Mouse (Mus musculus) lung, embryonic 16.5 days (tissue): ENCODE results near the gene Actn2. TPM values are rescaled to one million over a fixed set of nuclear protein-coding genes. Genes with fewer than 3 reads are reported as not detected.
A peak's percentile ranks its signal among the peaks of the same experiment; 100 is the strongest.

Source experiments
- ATAC-seq: fragments of 200-750 bp; cut with Nextera tagmentation; 2 replicates; pipeline ENCODE4 v1.8.0; 2017; ENCODE audit warnings: low read depth, mild to moderate bottlenecking, moderate library complexity
- H3K27ac ChIP-seq: fragments of 300-500 bp; sonication (generic); 2 replicates; pipeline ENCODE4 v1.5.1; 2014; ENCODE audit warnings: mild to moderate bottlenecking, control low read depth, low read length
- H3K27me3 ChIP-seq: fragments of 300-500 bp; sonication (generic); 2 replicates; pipeline ENCODE4 v1.6.1; 2014; ENCODE audit warnings: low read depth, low read length, mixed read lengths; ENCODE audit not compliant: control insufficient read depth, insufficient read depth
- H3K36me3 ChIP-seq: fragments of 300-500 bp; sonication (generic); 2 replicates; pipeline ENCODE4 v1.6.1; 2014; ENCODE audit warnings: low read length; ENCODE audit not compliant: control insufficient read depth, insufficient read depth
- H3K4me1 ChIP-seq: fragments of 300-500 bp; sonication (generic); replicated peaks from 2 replicates; pipeline ENCODE4 v1.6.1; 2014; ENCODE audit warnings: low read length, mixed read lengths; ENCODE audit not compliant: control insufficient read depth, insufficient read depth
- H3K4me2 ChIP-seq: fragments of 300-500 bp; sonication (generic); 2 replicates; pipeline ENCODE4 v1.6.1; 2014; ENCODE audit warnings: low read depth, low read length, control low read depth
- H3K4me3 ChIP-seq: fragments of 300-500 bp; sonication (generic); 2 replicates; pipeline ENCODE4 v1.5.1; 2014; ENCODE audit warnings: mild to moderate bottlenecking, low read length, control low read depth
- H3K9ac ChIP-seq: fragments of 300-500 bp; sonication (generic); 2 replicates; pipeline ENCODE4 v1.6.1; 2014; ENCODE audit warnings: low read length, control low read depth
- H3K9me3 ChIP-seq: fragments of 300-500 bp; sonication (generic); 2 replicates; pipeline ENCODE4 v1.6.1; 2016; ENCODE audit warnings: low read length; ENCODE audit not compliant: control insufficient read depth
- WGBS: fragments of 180-500 bp; shearing (Covaris S2); extraction: QIAGEN DNeasy Blood & Tissue Kit; methylation state at CpG from one replicate; pipeline ENCODE4 v1.1.7; 2014; 5-methylcytosine and 5-hydroxymethylcytosine counted together
- polyA plus RNA-seq: library from polyadenylated mRNA; unstranded; fragments of >200 nt; fragmentation: Nextera tagmentation; extraction: Ambion mirVana; gene quantifications from 2 replicates; pipeline ENCODE4 v1.2.1, GENCODE M21; 2015

Actn2 gene
- polyA plus RNA-seq, 1 experiment from 2014 or later, result 42.4 TPM

- Histone ChIP-seq H3K9me3 (no peaks in the 10 kb centered on the region), H3K4me1 (0 out of 2 replicates have a peak, but pooled peaks cover 4% of the 10 kb centered on the region), H3K9ac (no peak overlapping the region), H3K4me3 (no peak overlapping the region), H3K27ac (no peak overlapping the region), H3K36me3 (no peaks in the 10 kb centered on the region), H3K4me2 (no peak overlapping the region), H3K27me3 (no peaks in the 10 kb centered on the region)
- ATAC-seq, result no peak
- 86% methylated on average over 8 of the region's 8 CpGs for WGBS
These were observed 32.1 kb downstream of the Actn2 start for GRCm38 (mm10) chr13:12308473-12308872.

- no peaks in the 10 kb centered on the region for H3K9me3 ChIP-seq
- no peaks in the 10 kb centered on the region for H3K36me3 ChIP-seq
- H3K27ac ChIP-seq, result no peak overlapping the region
- ATAC-seq, result no peak
- no peaks in the 10 kb centered on the region for H3K27me3 ChIP-seq
- no peak overlapping the region for H3K4me3 ChIP-seq
- no peak overlapping the region for H3K9ac ChIP-seq
- no peak overlapping the region for H3K4me2 ChIP-seq
- 0 out of 2 replicates have a peak, but pooled peaks cover 4% of the 10 kb centered on the region for H3K4me1 ChIP-seq
- WGBS, result 60% methylated on average over 4 of the region's 4 CpGs
These were observed 33.3 kb downstream of the Actn2 start for GRCm38 (mm10) chr13:12307286-12307685.

DNA sequence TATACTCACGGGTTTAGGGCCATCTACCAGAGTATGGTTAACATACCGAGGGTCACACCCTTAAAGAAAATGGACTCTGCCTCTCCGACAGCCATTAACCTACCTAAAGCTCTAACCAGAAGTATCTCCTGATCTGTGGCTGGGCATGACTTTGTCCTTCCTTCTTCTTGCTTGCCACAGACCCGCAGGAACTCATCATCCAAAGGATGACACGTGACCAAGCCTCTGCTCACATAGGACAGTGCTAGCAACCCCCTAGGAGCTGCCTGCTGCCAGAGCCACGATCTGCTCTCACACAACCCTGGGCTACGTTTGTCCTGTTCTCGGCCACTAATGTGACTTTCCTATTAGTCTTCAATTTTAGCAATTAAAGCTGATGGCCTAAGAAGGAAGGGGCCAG lies 35.0 kb downstream of the Actn2 start:
- 80% methylated on average over 8 of the region's 8 CpGs for WGBS
- no peak for ATAC-seq
- H3K4me3 ChIP-seq, result no peak overlapping the region
- H3K4me2 ChIP-seq, result no peak overlapping the region
- no peaks in the 10 kb centered on the region for H3K9me3 ChIP-seq
- no peaks in the 10 kb centered on the region for H3K4me1 ChIP-seq
- H3K27ac ChIP-seq, result no peak overlapping the region
- H3K9ac ChIP-seq, result no peak overlapping the region
- H3K36me3 ChIP-seq, result no peaks in the 10 kb centered on the region
- H3K27me3 ChIP-seq, result no peaks in the 10 kb centered on the region

- no peak overlapping the region for H3K4me3 ChIP-seq
- WGBS, result 88% methylated on average over 5 of the region's 5 CpGs
- no peaks in the 10 kb centered on the region for H3K27me3 ChIP-seq
- no peaks in the 10 kb centered on the region for H3K4me1 ChIP-seq
- no peak overlapping the region for H3K27ac ChIP-seq
- no peak overlapping the region for H3K4me2 ChIP-seq
- no peak for ATAC-seq
- no peaks in the 10 kb centered on the region for H3K36me3 ChIP-seq
- no peak overlapping the region for H3K9ac ChIP-seq
- no peaks in the 10 kb centered on the region for H3K9me3 ChIP-seq
These were observed 35.6 kb downstream of the Actn2 start for GRCm38 (mm10) chr13:12304991-12305390.

GRCm38 (mm10) chr13:12297777-12298176 lies 42.8 kb downstream of the Actn2 start:
- 60% methylated on average over 6 of the region's 6 CpGs for WGBS

DNA sequence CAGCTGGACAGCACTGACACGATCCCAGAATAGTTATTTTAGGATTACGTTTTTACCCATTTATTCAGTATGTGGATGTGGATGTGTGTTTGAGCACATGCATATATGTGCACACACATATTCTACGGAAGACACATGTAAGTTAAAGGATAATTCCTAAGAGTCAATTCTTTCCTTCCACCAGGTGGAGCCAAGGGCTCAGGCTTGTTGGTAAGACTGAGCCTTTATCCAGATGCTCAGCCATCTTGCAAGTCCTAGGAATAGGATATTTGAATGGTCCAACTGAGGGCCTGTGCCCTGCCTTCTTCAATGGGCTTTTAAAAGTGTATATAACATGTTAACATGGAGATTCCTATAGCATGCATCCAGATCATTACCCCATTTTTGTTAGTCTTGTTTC lies 43.9 kb downstream of the Actn2 start:
- ATAC-seq, result no peak
- no peak overlapping the region for H3K9ac ChIP-seq

More at GRCm38 (mm10) chr13:12297777-12298176, 42.8 kb downstream of the Actn2 start:
- no peak overlapping the region for H3K4me3 ChIP-seq
- no peaks in the 10 kb centered on the region for H3K27me3 ChIP-seq
- no peak overlapping the region for H3K4me2 ChIP-seq
- 0 out of 2 replicates have a peak, but pooled peaks cover 4% of the 10 kb centered on the region for H3K4me1 ChIP-seq
- H3K9me3 ChIP-seq, result no peaks in the 10 kb centered on the region
- H3K27ac ChIP-seq, result no peak overlapping the region
- no peak for ATAC-seq
- no peaks in the 10 kb centered on the region for H3K36me3 ChIP-seq
- no peak overlapping the region for H3K9ac ChIP-seq

GRCm38 (mm10) chr13:12293810-12294209 lies 46.8 kb downstream of the Actn2 start:
- no peak overlapping the region for H3K4me3 ChIP-seq
- H3K27me3 ChIP-seq, result no peaks in the 10 kb centered on the region
- 73% methylated on average over 7 of the region's 7 CpGs for WGBS
- no peaks in the 10 kb centered on the region for H3K9me3 ChIP-seq
- H3K36me3 ChIP-seq, result no peaks in the 10 kb centered on the region
- H3K27ac ChIP-seq, result no peak overlapping the region
- H3K4me1 ChIP-seq, result 0 out of 2 replicates have a peak, but pooled peaks cover 4% of the 10 kb centered on the region
- H3K4me2 ChIP-seq, result no peak overlapping the region
- peak; percentile 53; the same call in 1 of the 2 replicates for ATAC-seq
- H3K9ac ChIP-seq, result no peak overlapping the region

More for the DNA sequence above, 43.9 kb downstream of the Actn2 start:
- Histone ChIP-seq H3K9me3 (no peaks in the 10 kb centered on the region), H3K4me1 (0 out of 2 replicates have a peak, but pooled peaks cover 4% of the 10 kb centered on the region), H3K27ac (no peak overlapping the region), H3K4me2 (no peak overlapping the region), H3K4me3 (no peak overlapping the region), H3K36me3 (no peaks in the 10 kb centered on the region), H3K27me3 (no peaks in the 10 kb centered on the region)
- WGBS, result 76% methylated on average over 3 of the region's 3 CpGs

- 0 out of 2 replicates have a peak, but pooled peaks cover 4% of the 10 kb centered on the region for H3K4me1 ChIP-seq
- no peak overlapping the region for H3K4me3 ChIP-seq
- no peaks in the 10 kb centered on the region for H3K27me3 ChIP-seq
- no peaks in the 10 kb centered on the region for H3K36me3 ChIP-seq
- H3K9me3 ChIP-seq, result no peaks in the 10 kb centered on the region
- WGBS, result 87% methylated on average over 7 of the region's 7 CpGs
- no peak overlapping the region for H3K4me2 ChIP-seq
- no peak overlapping the region for H3K9ac ChIP-seq
- ATAC-seq, result no peak
- H3K27ac ChIP-seq, result no peak overlapping the region
These were observed 49.9 kb downstream of the Actn2 start for GRCm38 (mm10) chr13:12290700-12291099.

DNA sequence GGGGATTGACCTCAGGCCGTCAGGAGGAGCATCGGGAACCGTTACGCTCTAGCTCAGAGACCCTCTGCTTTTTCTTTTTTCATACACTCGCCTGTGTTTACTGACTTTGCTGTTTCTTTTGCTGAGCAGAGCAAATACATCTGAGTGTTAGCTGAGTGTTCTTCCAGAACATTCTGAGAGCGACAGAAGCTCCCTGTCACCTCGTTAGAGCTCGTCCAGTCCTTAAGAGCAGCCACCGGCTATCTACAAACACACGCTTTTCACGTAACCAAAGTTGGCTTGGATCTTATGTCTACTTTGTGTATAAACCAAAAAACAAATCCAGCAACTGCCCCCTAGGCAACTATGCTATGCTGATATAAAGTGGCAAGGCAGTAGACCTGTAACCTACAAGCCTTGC lies 56.0 kb downstream of the Actn2 start:
- peak overlapping the region; percentile 64 for H3K27ac ChIP-seq
- H3K36me3 ChIP-seq, result no peaks in the 10 kb centered on the region

GRCm38 (mm10) chr13:12283826-12284225 lies 56.7 kb downstream of the Actn2 start:
- Histone ChIP-seq H3K27ac (peak overlapping the region; percentile 64), H3K4me2 (no peak overlapping the region), H3K9me3 (no peaks in the 10 kb centered on the region), H3K27me3 (no peaks in the 10 kb centered on the region), H3K4me3 (no peak overlapping the region), H3K4me1 (0 out of 2 replicates have a peak, but pooled peaks cover 2% of the 10 kb centered on the region), H3K9ac (no peak overlapping the region), H3K36me3 (no peaks in the 10 kb centered on the region)
- 71% methylated on average over 3 of the region's 3 CpGs for WGBS
- ATAC-seq, result peak; percentile 15; the same call in 1 of the 2 replicates

More for the DNA sequence above, 56.0 kb downstream of the Actn2 start:
- Histone ChIP-seq H3K9me3 (no peaks in the 10 kb centered on the region), H3K4me1 (0 out of 2 replicates have a peak, but pooled peaks cover 2% of the 10 kb centered on the region), H3K4me3 (no peak overlapping the region), H3K9ac (no peak overlapping the region), H3K4me2 (no peak overlapping the region), H3K27me3 (no peaks in the 10 kb centered on the region)
- peak; percentile 93 for ATAC-seq
- 30% methylated on average over 11 of the region's 11 CpGs for WGBS
